Mouse (Mus musculus) left cerebral cortex, postnatal 14 days (tissue): ENCODE measurements around the gene Sox2. TPM values are rescaled to one million over a fixed set of nuclear protein-coding genes. Genes with fewer than 3 reads are reported as not detected.

Source experiments
- DNase-seq, 2 experiments: peaks; one replicate each; pipeline ENCODE4 v3.0.0; 2021 to 2022; ENCODE audit warnings: low spot score in 2 of 2, mixed read lengths in 1 of 2
- intact Hi-C: fragments of 180-260 bp; cut with DNase I; formaldehyde crosslinking; loops from one replicate; pipeline ENCODE4 v1.15.1; 2025
- long read RNA-seq, 2 experiments: library from polyadenylated mRNA; stranded (forward); transcript quantifications; one replicate each; pipeline ENCODE4 v2.0.0; 2021
- total RNA-seq, 2 experiments: library from RNA; stranded (reverse); gene quantifications; 2 replicates each; pipeline ENCODE4 v1.2.3; 2021

The Sox2 gene
- total RNA-seq, result 10 to 100 TPM; 27.8 to 45.3 TPM
- long read RNA-seq, experiment 1, transcript Sox2-201 (1 exons, 2,057 nt), result major isoform, 45 of 45 reads
- long read RNA-seq, experiment 1, partial matches to known transcripts, result 0 of 45 reads
- long read RNA-seq, experiment 1, other reads (novel, unspliced or antisense), result 0 of 45 reads
- long read RNA-seq, experiment 2, transcript Sox2-201 (1 exons, 2,057 nt), result major isoform, 37 of 37 reads
- long read RNA-seq, experiment 2, partial matches to known transcripts, result 0 of 37 reads
- long read RNA-seq, experiment 2, other reads (novel, unspliced or antisense), result 0 of 37 reads

- DNase-seq, result peak; percentile 77 to 80
- intact Hi-C loops, result loop anchor here (2.0 to 5.0 kb wide), 3 partner anchors 15 to 925 kb away; no protein-coding TSS in a partner anchor
Measured at GRCm38 (mm10) chr3:34649726-34650620, at the start of gene Sox2. Gene Sox2, plus strand, starts transcription at chr3:34650405.

GRCm38 (mm10) chr3:34601116-34601515 lies 49.1 kb upstream of the Sox2 start:
- DNase-seq, result no peak
- intact Hi-C loops, result no loop called here

GRCm38 (mm10) chr3:34614107-34614506 lies 36.1 kb upstream of the Sox2 start:
- DNase-seq, result no peak
- intact Hi-C loops, result no loop called here

GRCm38 (mm10) chr3:34615526-34615925 lies 34.7 kb upstream of the Sox2 start:
- intact Hi-C loops, result no loop called here
- peak; percentile 17 to 55 for DNase-seq

- intact Hi-C loops, result no loop called here
- no peak for DNase-seq
Measured at GRCm38 (mm10) chr3:34618934-34619333, 31.3 kb upstream of the Sox2 start.

GRCm38 (mm10) chr3:34620121-34620520 lies 30.1 kb upstream of the Sox2 start:
- intact Hi-C loops, result no loop called here
- DNase-seq, result no peak

- intact Hi-C loops, result no loop called here
- no peak for DNase-seq
Measured at GRCm38 (mm10) chr3:34624721-34625270, 25.4 kb upstream of the Sox2 start.

GRCm38 (mm10) chr3:34626521-34626920 lies 23.7 kb upstream of the Sox2 start:
- intact Hi-C loops, result no loop called here
- no peak for DNase-seq

GRCm38 (mm10) chr3:34630031-34630430 lies 20.2 kb upstream of the Sox2 start:
- intact Hi-C loops, result no loop called here
- no peak for DNase-seq

GRCm38 (mm10) chr3:34630736-34631135 lies 19.5 kb upstream of the Sox2 start:
- DNase-seq, result no peak
- intact Hi-C loops, result no loop called here

- intact Hi-C loops, result no loop called here
- no peak for DNase-seq
Measured at GRCm38 (mm10) chr3:34636958-34637357, 13.2 kb upstream of the Sox2 start.

GRCm38 (mm10) chr3:34637481-34637880 lies 12.7 kb upstream of the Sox2 start:
- DNase-seq, result no peak
- intact Hi-C loops, result no loop called here

GRCm38 (mm10) chr3:34637926-34638325 lies 12.3 kb upstream of the Sox2 start:
- no peak for DNase-seq
- intact Hi-C loops, result loop anchor here (2.0 kb wide), 2 partner anchors 349 to 405 kb away; no protein-coding TSS in a partner anchor

GRCm38 (mm10) chr3:34638344-34638743 lies 11.9 kb upstream of the Sox2 start:
- no peak for DNase-seq
- intact Hi-C loops, result loop anchor here (2.0 kb wide), 2 partner anchors 350 to 406 kb away; no protein-coding TSS in a partner anchor

GRCm38 (mm10) chr3:34639031-34639872 lies 11.0 kb upstream of the Sox2 start:
- peak in 1 of 2 experiments; percentile 72 for DNase-seq
- intact Hi-C loops, result loop anchor here (2.0 kb wide), 2 partner anchors 350 to 406 kb away; no protein-coding TSS in a partner anchor

GRCm38 (mm10) chr3:34639873-34640270 lies 10.3 kb upstream of the Sox2 start:
- DNase-seq, result no peak
- intact Hi-C loops, result loop anchor here (2.0 to 5.0 kb wide), 4 partner anchors 78 to 407 kb away; no protein-coding TSS in a partner anchor

GRCm38 (mm10) chr3:34640276-34640675 lies 9.9 kb upstream of the Sox2 start:
- DNase-seq, result no peak
- intact Hi-C loops, result loop anchor here (5.0 kb wide), 2 partner anchors 78 to 308 kb away; no protein-coding TSS in a partner anchor

- peak in 1 of 2 experiments; percentile 75 for DNase-seq
- intact Hi-C loops, result loop anchor here (5.0 kb wide), 2 partner anchors 79 to 309 kb away; no protein-coding TSS in a partner anchor
Measured at GRCm38 (mm10) chr3:34640690-34641600, 9.3 kb upstream of the Sox2 start.
